Comparison of ENCODE assay signal across 9 mouse cellular contexts in genomic region chr2:156842711-156843110, GRCm38 (mm10). TPM values are rescaled to one million over a fixed set of nuclear protein-coding genes. Genes with fewer than 3 reads are reported as not detected.
A peak's percentile ranks its signal among the peaks of the same experiment; 100 is the strongest.
DNase-seq lines count a peak whose midpoint lies in the region; ATAC-seq lines count a peak whose summit lies in the region.
"Had no signal": no experiment of that assay in that cellular context is flagged by ENCODE, and none has a peak within 500 bp of the region (broad histone marks: within the 10 kb centered on the region; RNA-seq: fewer than 3 reads in every experiment).

No protein-coding gene starts in this region.

- H3K4me1 ChIP-seq in heart, embryonic 14.5 days (ENCODE audit: control insufficient read depth in 2 of 2, insufficient read depth in 2 of 2, low read length in 2 of 2), result peaks cover 33 to 50% of the 10 kb centered on the region in 2 experiments
- peaks cover 34% of the 10 kb centered on the region for H3K4me1 ChIP-seq in hindbrain, embryonic 16.5 days (ENCODE audit: control insufficient read depth, insufficient read depth, low read depth, low read length)
- peaks cover 69% of the 10 kb centered on the region for H3K4me1 ChIP-seq in midbrain, embryonic 15.5 days

- no peak for DNase-seq in heart, postnatal 4 days
- peak; percentile 59 for DNase-seq in embryo, embryonic 11 days
- DNase-seq in layer of hippocampus, adult 9-11 months, result no peak
- DNase-seq in frontal cortex, adult 2 months (ENCODE audit: extremely low spot score in 1 of 2, low spot score in 1 of 2), result no peak
- DNase-seq: kidney, adult 18-20 months had no signal

- H3K4me3 ChIP-seq in heart, embryonic 14.5 days (ENCODE audit: control insufficient read depth in 1 of 2, insufficient read depth in 1 of 2, low read depth in 1 of 2, low read length in 2 of 2), result peak overlapping the region; percentile 4 to 91; a peak in 3 of 4 replicates
- peak overlapping the region; percentile 66 for H3K4me3 ChIP-seq in hindbrain, embryonic 16.5 days (ENCODE audit: low read length)
- H3K4me3 ChIP-seq in midbrain, embryonic 15.5 days, result peak overlapping the region; percentile 60; the same call in 1 of the 2 replicates

- peak overlapping the region in 1 of 2 experiments; percentile 95; a peak in 2 of 4 replicates for H3K27ac ChIP-seq in heart, embryonic 14.5 days (replicated peaks in 1 of 2; ENCODE audit: control insufficient read depth in 1 of 2, insufficient read depth in 1 of 2, low read depth in 2 of 2, low read length in 2 of 2)
- H3K27ac ChIP-seq in hindbrain, embryonic 16.5 days (ENCODE audit: low read depth, low read length), result peak overlapping the region; percentile 62; the same call in 1 of the 2 replicates
- H3K27ac ChIP-seq in midbrain, embryonic 15.5 days, result no peak overlapping the region

- 22% methylated on average over 11 of the region's 11 CpGs for WGBS in heart, embryonic 14.5 days
- WGBS in hindbrain, embryonic 16.5 days, result 20% methylated on average over 11 of the region's 11 CpGs
- 21% methylated on average over 11 of the region's 11 CpGs for WGBS in midbrain, embryonic 15.5 days

- peaks cover 30% of the 10 kb centered on the region for H3K36me3 ChIP-seq in heart, embryonic 14.5 days (ENCODE audit: control insufficient read depth, insufficient read depth, low read length)
- no peaks in the 10 kb centered on the region for H3K36me3 ChIP-seq in hindbrain, embryonic 16.5 days (ENCODE audit: control insufficient read depth, insufficient read depth, low read length)
- H3K36me3 ChIP-seq in midbrain, embryonic 15.5 days (replicated peaks), result no peaks in the 10 kb centered on the region

- peak overlapping the region; percentile 84 for H3K4me2 ChIP-seq in heart, embryonic 14.5 days (ENCODE audit: low read length)
- peak overlapping the region; percentile 98 for H3K4me2 ChIP-seq in hindbrain, embryonic 16.5 days (ENCODE audit: low read length)
- H3K4me2 ChIP-seq in midbrain, embryonic 15.5 days, result peak overlapping the region; percentile 100

- peak overlapping the region; percentile 95 for H3K9ac ChIP-seq in heart, embryonic 14.5 days (ENCODE audit: low read length)
- H3K9ac ChIP-seq in hindbrain, embryonic 16.5 days (ENCODE audit: low read depth, low read length), result no peak overlapping the region
- no peak overlapping the region for H3K9ac ChIP-seq in midbrain, embryonic 15.5 days

- H3K27me3 ChIP-seq in heart, embryonic 14.5 days (ENCODE audit: control insufficient read depth, insufficient read depth, low read length), result no peaks in the 10 kb centered on the region
- peaks cover 19% of the 10 kb centered on the region for H3K27me3 ChIP-seq in hindbrain, embryonic 16.5 days (replicated peaks; ENCODE audit: control insufficient read depth, insufficient read depth, low read length)
- peaks cover 31% of the 10 kb centered on the region for H3K27me3 ChIP-seq in midbrain, embryonic 15.5 days (replicated peaks)

- no peak for ATAC-seq in heart, embryonic 14.5 days (ENCODE audit: insufficient number of reproducible peaks, insufficient read depth, low FRiP score, low read depth)
- ATAC-seq in hindbrain, embryonic 16.5 days, result no peak
- no peak for ATAC-seq in midbrain, embryonic 15.5 days (replicated peaks)
- no peak for ATAC-seq in CD4-positive, CD25-positive, alpha-beta regulatory T cell, adult 4 months

- H3K9me3 ChIP-seq in heart, embryonic 14.5 days (ENCODE audit: control insufficient read depth, low read length), result no peaks in the 10 kb centered on the region
- no peaks in the 10 kb centered on the region for H3K9me3 ChIP-seq in hindbrain, embryonic 16.5 days (ENCODE audit: control insufficient read depth, low read length)
- no peaks in the 10 kb centered on the region for H3K9me3 ChIP-seq in midbrain, embryonic 15.5 days

RNA-seq across cellular contexts. Expression of gene Tgif2, which starts 2.9 kb away (rescaled TPM):
- polyA plus RNA-seq in heart, embryonic 14.5 days (2014; fragmentation: Nextera tagmentation; extraction: Ambion mirVana), result 34.0 and 36.2 TPM in 2 replicates
- total RNA-seq in heart, postnatal 4 days (2021), result 10 to 100 TPM; 18.2 to 19.3 TPM
- polyA plus RNA-seq in hindbrain, embryonic 16.5 days (2015; fragmentation: Nextera tagmentation; extraction: Ambion mirVana), result 16.0 and 20.4 TPM in 2 replicates
- polyA plus RNA-seq in midbrain, embryonic 15.5 days (2015; fragmentation: Nextera tagmentation; extraction: Ambion mirVana), result 19.9 and 21.9 TPM in 2 replicates
- 10 to 100 TPM; 10.4 to 14.6 TPM for polyA plus RNA-seq in CD4-positive, CD25-positive, alpha-beta regulatory T cell, adult 4 months (2017; shearing (Covaris generic))
- polyA plus RNA-seq in frontal cortex, adult 2 months (2012; rRNA removed), result 1.4 and 2.0 TPM in 2 replicates

RNA-seq across cellular contexts. Expression of gene 4930518I15Rik, which starts 15.0 kb away (rescaled TPM):
- polyA plus RNA-seq in heart, embryonic 14.5 days (2014; fragmentation: Nextera tagmentation; extraction: Ambion mirVana), result 3.9 and 6.2 TPM in 2 replicates
- 1 to 10 TPM; 1.3 to 2.0 TPM for total RNA-seq in heart, postnatal 4 days (2021)
- 6.9 and 8.1 TPM in 2 replicates for polyA plus RNA-seq in hindbrain, embryonic 16.5 days (2015; fragmentation: Nextera tagmentation; extraction: Ambion mirVana)
- polyA plus RNA-seq in midbrain, embryonic 15.5 days (2015; fragmentation: Nextera tagmentation; extraction: Ambion mirVana), result 11.3 and 11.6 TPM in 2 replicates
- 10 to 100 TPM; 25.0 to 27.3 TPM for polyA plus RNA-seq in CD4-positive, CD25-positive, alpha-beta regulatory T cell, adult 4 months (2017; shearing (Covaris generic))
- 3.2 and 3.4 TPM in 2 replicates for polyA plus RNA-seq in frontal cortex, adult 2 months (2012; rRNA removed)

RNA-seq across cellular contexts. Expression of gene Rab5if, which starts 20.2 kb away (rescaled TPM):
- polyA plus RNA-seq in heart, embryonic 14.5 days (2014; fragmentation: Nextera tagmentation; extraction: Ambion mirVana), result 189 and 194 TPM in 2 replicates
- total RNA-seq in heart, postnatal 4 days (2021), result 100 to 1,000 TPM; 136 to 142 TPM
- 138 and 151 TPM in 2 replicates for polyA plus RNA-seq in hindbrain, embryonic 16.5 days (2015; fragmentation: Nextera tagmentation; extraction: Ambion mirVana)
- 135 and 139 TPM in 2 replicates for polyA plus RNA-seq in midbrain, embryonic 15.5 days (2015; fragmentation: Nextera tagmentation; extraction: Ambion mirVana)
- 1 to 10 TPM; 5.1 to 5.4 TPM for polyA plus RNA-seq in CD4-positive, CD25-positive, alpha-beta regulatory T cell, adult 4 months (2017; shearing (Covaris generic))
- 101 and 109 TPM in 2 replicates for polyA plus RNA-seq in frontal cortex, adult 2 months (2012; rRNA removed)

RNA-seq across cellular contexts. Expression of gene Sla2, which starts 44.3 kb away (rescaled TPM):
- polyA plus RNA-seq in heart, embryonic 14.5 days (2014; fragmentation: Nextera tagmentation; extraction: Ambion mirVana), result 0.19 and 0.26 TPM in 2 replicates
- total RNA-seq in heart, postnatal 4 days (2021), result not detected
- polyA plus RNA-seq in hindbrain, embryonic 16.5 days (2015; fragmentation: Nextera tagmentation; extraction: Ambion mirVana), result 0.21 and 0.25 TPM in 2 replicates
- polyA plus RNA-seq in midbrain, embryonic 15.5 days (2015; fragmentation: Nextera tagmentation; extraction: Ambion mirVana), result 0.18 and 0.19 TPM in 2 replicates
- 10 to 100 TPM; 68.5 to 86.7 TPM for polyA plus RNA-seq in CD4-positive, CD25-positive, alpha-beta regulatory T cell, adult 4 months (2017; shearing (Covaris generic))
- polyA plus RNA-seq in frontal cortex, adult 2 months (2012; rRNA removed), result 0.57 and 0.78 TPM in 2 replicates

Comparison
In these comparisons a context has a peak if more than half of its experiments do, and no peak if none do; other contexts are left out.
1. RNA of gene Rab5if, which starts 20.2 kb away (polyA plus RNA-seq): 189 to 194 TPM in heart, embryonic 14.5 days, 138 to 151 TPM in hindbrain, embryonic 16.5 days, 135 to 139 TPM in midbrain, embryonic 15.5 days and 101 to 109 TPM in frontal cortex, adult 2 months; 5.1 to 5.4 TPM in CD4-positive, CD25-positive, alpha-beta regulatory T cell, adult 4 months; every median in the first group is over 10 times any median in the second.
2. Peak in every context shown above with its lines, with median percentiles within 50 percentile points of each other: H3K4me2 ChIP-seq and H3K4me3 ChIP-seq.